Mouse (Mus musculus): ENCODE data around the gene Nbr1.

- TF ChIP-seq CTCF (conservative IDR thresholded peaks at IDR 0.05; ENCODE audit: insufficient read depth, insufficient read length, low read depth, low read length) (no peak), POLR2A (IDR thresholded peaks at IDR 0.05; ENCODE audit: low read depth, low read length) (no peak)
These were observed 30.4 kb downstream of the Nbr1 start, which contains the start of gene Tmem106a for GRCm38 (mm10) chr11:101582054-101583035.

Measured in kidney, adult 2 months (tissue).